Mouse (Mus musculus): ENCODE results near the gene Hoxb13. TPM values are rescaled to one million over a fixed set of nuclear protein-coding genes. Genes with fewer than 3 reads are reported as not detected.

Gene Hoxb13
- polyA plus RNA-seq, 1 experiment from 2014 or later: not detected

- peaks cover 100% of the 10 kb centered on the region for H3K27me3 ChIP-seq
- no peak overlapping the region for H3K4me3 ChIP-seq (replicated peaks)
- ATAC-seq (ENCODE audit: insufficient read depth): no peak
- H3K36me3 ChIP-seq (replicated peaks): no peaks in the 10 kb centered on the region
- no peaks in the 10 kb centered on the region for H3K9me3 ChIP-seq (replicated peaks)
- H3K27ac ChIP-seq (replicated peaks): no peak overlapping the region
- no peak overlapping the region for H3K9ac ChIP-seq
- no peaks in the 10 kb centered on the region for H3K4me1 ChIP-seq (replicated peaks)
- H3K4me2 ChIP-seq: no peak overlapping the region
- 3% methylated on average over 5 of the region's 5 CpGs for WGBS (ENCODE audit: insufficient replicate concordance)
Measured at GRCm38 (mm10) chr11:96191132-96191531, 3.0 kb upstream of the Hoxb13 start.

GRCm38 (mm10) chr11:96194401-96194710 lies 240 bp downstream of the Hoxb13 start:
- Histone ChIP-seq H3K27me3 (peaks cover 100% of the 10 kb centered on the region), H3K4me2 (no peak overlapping the region), H3K9ac (no peak overlapping the region), H3K9me3 (replicated peaks) (no peaks in the 10 kb centered on the region), H3K27ac (replicated peaks) (no peak overlapping the region), H3K4me3 (replicated peaks) (no peak overlapping the region), H3K36me3 (replicated peaks) (no peaks in the 10 kb centered on the region), H3K4me1 (replicated peaks) (no peaks in the 10 kb centered on the region)
- 2% methylated on average over 10 of the region's 10 CpGs for WGBS (ENCODE audit: insufficient replicate concordance)
- ATAC-seq (ENCODE audit: insufficient read depth): no peak

DNA sequence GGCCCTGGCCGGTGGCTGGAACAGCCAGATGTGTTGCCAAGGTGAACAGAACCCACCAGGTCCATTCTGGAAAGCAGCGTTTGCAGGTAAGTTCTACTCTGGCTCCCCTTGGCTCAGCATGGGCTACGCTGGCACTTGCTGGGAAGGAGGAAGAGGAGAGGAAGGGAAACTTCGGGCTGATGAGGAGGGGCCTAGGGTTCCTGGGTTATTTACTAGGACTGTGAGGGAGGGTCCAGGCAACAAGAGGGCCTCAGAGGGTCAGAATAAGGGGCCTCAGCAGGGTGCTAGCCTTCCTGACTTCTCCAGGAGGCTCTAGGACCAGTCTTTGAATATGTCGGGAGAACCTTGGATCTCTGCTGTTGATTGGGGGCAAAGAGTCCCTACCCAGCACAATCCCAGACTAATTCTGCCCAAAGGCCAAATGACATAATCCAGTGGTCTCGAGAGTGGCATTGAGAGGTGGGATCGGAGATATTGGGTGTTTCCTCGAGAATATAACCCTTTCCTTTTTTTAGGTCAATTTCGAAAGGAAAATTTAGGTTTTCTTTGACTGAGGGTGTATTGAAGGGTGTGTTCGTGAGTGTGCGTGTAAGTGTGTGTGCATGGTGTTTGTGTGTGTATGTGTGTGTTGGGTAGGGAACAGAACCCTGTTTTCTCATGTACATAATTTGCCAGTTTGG lies 985 bp downstream of the Hoxb13 start:
- ATAC-seq (ENCODE audit: insufficient read depth): no peak
- H3K4me3 ChIP-seq (replicated peaks): no peak overlapping the region
- H3K9ac ChIP-seq: no peak overlapping the region
- no peaks in the 10 kb centered on the region for H3K36me3 ChIP-seq (replicated peaks)
- no peak overlapping the region for H3K4me2 ChIP-seq
- no peaks in the 10 kb centered on the region for H3K9me3 ChIP-seq (replicated peaks)
- no peaks in the 10 kb centered on the region for H3K4me1 ChIP-seq (replicated peaks)
- H3K27ac ChIP-seq (replicated peaks): no peak overlapping the region
- H3K27me3 ChIP-seq: peaks cover 100% of the 10 kb centered on the region
- WGBS (ENCODE audit: insufficient replicate concordance): 8% methylated on average over 11 of the region's 11 CpGs

- Histone ChIP-seq H3K4me1 (replicated peaks) (no peaks in the 10 kb centered on the region), H3K4me2 (no peak overlapping the region), H3K9ac (no peak overlapping the region), H3K27me3 (peaks cover 100% of the 10 kb centered on the region), H3K27ac (replicated peaks) (no peak overlapping the region), H3K36me3 (replicated peaks) (no peaks in the 10 kb centered on the region), H3K9me3 (replicated peaks) (no peaks in the 10 kb centered on the region), H3K4me3 (replicated peaks) (no peak overlapping the region)
- WGBS (ENCODE audit: insufficient replicate concordance): 3% methylated on average over 20 of the region's 20 CpGs
- ATAC-seq (ENCODE audit: insufficient read depth): no peak
Measured at GRCm38 (mm10) chr11:96195769-96196280, 1.7 kb downstream of the Hoxb13 start.

DNA sequence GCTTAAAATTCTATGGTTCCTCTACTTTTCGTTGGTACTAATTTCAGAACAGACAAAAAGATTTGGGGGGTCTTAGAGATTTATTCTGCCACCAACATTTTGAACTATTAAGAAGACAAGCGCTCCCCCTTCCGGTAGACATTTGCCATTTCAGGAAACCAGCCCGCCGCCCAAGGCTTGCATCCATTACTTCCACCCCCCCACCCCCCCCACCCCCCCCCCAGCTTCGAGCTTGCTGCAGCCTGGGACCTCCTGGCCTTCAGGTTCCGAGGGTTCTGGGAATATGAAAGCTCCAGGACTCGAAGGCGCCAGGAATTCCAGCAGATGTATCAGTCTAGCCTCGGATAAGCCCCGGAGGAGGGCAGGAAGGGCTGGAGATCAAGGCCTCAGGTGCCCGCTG lies 4.5 kb downstream of the Hoxb13 start:
- 2% methylated on average over 12 of the region's 12 CpGs for WGBS (ENCODE audit: insufficient replicate concordance)
- no peak overlapping the region for H3K4me3 ChIP-seq (replicated peaks)
- H3K9ac ChIP-seq: no peak overlapping the region
- H3K27ac ChIP-seq (replicated peaks): no peak overlapping the region
- peaks cover 100% of the 10 kb centered on the region for H3K27me3 ChIP-seq
- H3K9me3 ChIP-seq (replicated peaks): no peaks in the 10 kb centered on the region
- H3K36me3 ChIP-seq (replicated peaks): no peaks in the 10 kb centered on the region
- no peak for ATAC-seq (ENCODE audit: insufficient read depth)
- H3K4me1 ChIP-seq (replicated peaks): no peaks in the 10 kb centered on the region
- no peak overlapping the region for H3K4me2 ChIP-seq

DNA sequence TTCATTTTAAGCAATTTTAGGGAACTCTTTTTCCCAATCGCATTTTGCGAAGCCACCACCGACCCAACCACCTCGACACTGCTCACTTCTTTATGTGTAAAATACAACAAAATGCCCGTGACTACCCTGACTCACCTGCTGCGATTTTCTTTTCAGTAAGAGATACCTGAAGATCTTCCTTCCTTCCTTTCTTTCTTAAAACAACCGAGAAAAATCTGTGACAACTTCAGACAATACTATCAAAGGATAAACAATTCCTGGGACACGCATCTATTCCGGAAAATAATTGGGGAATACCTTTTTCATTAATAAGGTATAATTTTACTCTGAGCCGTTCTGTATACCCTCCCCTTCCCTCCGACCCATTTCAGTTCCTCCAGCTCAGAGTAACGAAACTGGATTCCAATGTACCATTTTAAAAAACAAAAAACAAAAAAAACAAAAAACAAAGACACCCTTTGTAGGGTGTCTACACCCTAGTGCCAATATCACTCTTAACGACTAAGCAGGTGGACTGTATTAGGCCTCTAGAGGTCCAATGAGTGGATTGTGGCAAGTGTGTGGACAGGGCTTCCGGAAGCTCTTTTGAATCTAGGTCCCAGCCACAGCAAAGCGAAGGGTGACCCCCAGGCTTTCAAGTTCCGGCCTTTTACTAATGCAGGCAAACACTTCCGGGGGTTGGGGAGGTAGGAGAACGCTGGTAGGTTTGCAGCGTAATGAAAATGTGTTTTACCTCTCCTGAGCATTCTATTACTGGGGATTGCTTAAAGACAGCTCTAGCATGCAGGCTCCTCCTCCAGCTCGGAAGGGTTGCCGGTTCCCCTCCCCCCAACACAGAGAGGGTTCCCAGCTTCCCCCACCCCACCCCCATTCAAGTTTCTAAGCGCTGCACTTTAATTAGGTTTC lies 5.3 kb downstream of the Hoxb13 start:
- Histone ChIP-seq H3K27ac (replicated peaks) (no peak overlapping the region), H3K4me3 (replicated peaks) (no peak overlapping the region), H3K4me2 (no peak overlapping the region), H3K9ac (no peak overlapping the region), H3K36me3 (replicated peaks) (no peaks in the 10 kb centered on the region), H3K9me3 (replicated peaks) (no peaks in the 10 kb centered on the region), H3K4me1 (replicated peaks) (no peaks in the 10 kb centered on the region), H3K27me3 (peaks cover 100% of the 10 kb centered on the region)
- WGBS (ENCODE audit: insufficient replicate concordance): 3% methylated on average over 22 of the region's 22 CpGs
- ATAC-seq (ENCODE audit: insufficient read depth): no peak

DNA sequence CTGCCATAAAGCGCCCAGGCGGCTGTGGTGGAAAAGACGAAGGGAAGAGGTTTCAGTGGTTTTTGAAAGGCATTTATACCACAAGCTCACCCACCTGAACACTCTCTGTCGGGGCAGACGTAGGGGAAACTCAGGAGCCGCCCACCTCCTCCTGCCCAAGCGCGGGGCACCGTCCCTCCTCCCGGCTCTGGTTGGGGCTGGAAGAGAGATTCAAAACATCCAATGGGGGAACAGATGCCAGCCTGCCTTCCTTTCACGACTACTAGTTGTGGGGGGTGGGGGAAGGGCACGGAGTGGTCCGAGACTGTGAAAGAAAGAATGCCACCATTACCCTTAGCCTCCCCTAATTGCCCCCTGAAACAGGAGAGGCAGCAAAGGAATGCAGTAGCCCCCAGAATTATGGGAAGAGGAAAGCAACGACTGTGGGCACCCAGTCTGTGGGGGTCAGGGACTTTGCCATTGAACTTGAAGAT lies 6.1 kb downstream of the Hoxb13 start:
- Histone ChIP-seq H3K4me3 (replicated peaks) (no peak overlapping the region), H3K4me2 (no peak overlapping the region), H3K9ac (no peak overlapping the region), H3K4me1 (replicated peaks) (no peaks in the 10 kb centered on the region), H3K27me3 (peaks cover 100% of the 10 kb centered on the region), H3K9me3 (replicated peaks) (no peaks in the 10 kb centered on the region), H3K36me3 (replicated peaks) (no peaks in the 10 kb centered on the region), H3K27ac (replicated peaks) (no peak overlapping the region)
- WGBS (ENCODE audit: insufficient replicate concordance): 1% methylated on average over 14 of the region's 14 CpGs
- no peak for ATAC-seq (ENCODE audit: insufficient read depth)

GRCm38 (mm10) chr11:96201741-96202140 lies 7.6 kb downstream of the Hoxb13 start:
- Histone ChIP-seq H3K4me2 (no peak overlapping the region), H3K36me3 (replicated peaks) (no peaks in the 10 kb centered on the region), H3K4me1 (replicated peaks) (no peaks in the 10 kb centered on the region), H3K4me3 (replicated peaks) (no peak overlapping the region), H3K27me3 (peaks cover 100% of the 10 kb centered on the region), H3K9me3 (replicated peaks) (no peaks in the 10 kb centered on the region), H3K27ac (replicated peaks) (no peak overlapping the region), H3K9ac (no peak overlapping the region)
- no peak for ATAC-seq (ENCODE audit: insufficient read depth)

- no peak for ATAC-seq (ENCODE audit: insufficient read depth)
- 1% methylated on average over 14 of the region's 14 CpGs for WGBS (ENCODE audit: insufficient replicate concordance)
- Histone ChIP-seq H3K4me3 (replicated peaks) (no peak overlapping the region), H3K4me1 (replicated peaks) (no peaks in the 10 kb centered on the region), H3K27ac (replicated peaks) (no peak overlapping the region), H3K4me2 (no peak overlapping the region), H3K27me3 (peaks cover 100% of the 10 kb centered on the region), H3K9me3 (replicated peaks) (no peaks in the 10 kb centered on the region), H3K36me3 (replicated peaks) (no peaks in the 10 kb centered on the region), H3K9ac (no peak overlapping the region)
Measured at GRCm38 (mm10) chr11:96202401-96203081, 8.4 kb downstream of the Hoxb13 start.

GRCm38 (mm10) chr11:96203182-96203788 lies 9.2 kb downstream of the Hoxb13 start:
- no peaks in the 10 kb centered on the region for H3K4me1 ChIP-seq (replicated peaks)
- no peaks in the 10 kb centered on the region for H3K36me3 ChIP-seq (replicated peaks)
- no peak overlapping the region for H3K4me3 ChIP-seq (replicated peaks)
- H3K4me2 ChIP-seq: no peak overlapping the region
- no peaks in the 10 kb centered on the region for H3K9me3 ChIP-seq (replicated peaks)
- ATAC-seq (ENCODE audit: insufficient read depth): no peak
- WGBS (ENCODE audit: insufficient replicate concordance): under 1% methylated on average over 37 of the region's 37 CpGs
- H3K27me3 ChIP-seq: peaks cover 100% of the 10 kb centered on the region
- no peak overlapping the region for H3K9ac ChIP-seq
- no peak overlapping the region for H3K27ac ChIP-seq (replicated peaks)

DNA sequence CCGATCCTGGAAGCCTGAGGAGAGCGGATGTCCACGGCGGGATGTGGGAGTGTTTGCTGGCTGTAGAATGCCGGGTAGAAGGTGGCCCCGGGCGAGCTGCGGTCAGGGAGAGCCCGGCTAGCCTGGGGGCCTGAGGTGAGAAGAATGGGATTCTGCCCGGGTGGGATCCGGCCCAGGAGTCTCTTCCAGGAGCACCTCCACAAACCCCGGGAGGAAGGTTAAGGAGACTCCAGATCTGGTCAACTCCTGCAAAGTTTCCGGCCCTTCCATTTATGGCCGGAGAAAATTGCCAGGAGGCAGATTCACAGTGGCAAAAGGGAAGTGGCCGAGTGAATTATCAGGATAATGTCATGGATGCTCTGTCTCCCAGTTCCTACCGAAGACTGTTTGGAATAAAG lies 9.7 kb downstream of the Hoxb13 start:
- WGBS (ENCODE audit: insufficient replicate concordance): 3% methylated on average over 16 of the region's 16 CpGs
- Histone ChIP-seq H3K27ac (replicated peaks) (no peak overlapping the region), H3K4me1 (replicated peaks) (no peaks in the 10 kb centered on the region), H3K9ac (no peak overlapping the region), H3K4me3 (replicated peaks) (no peak overlapping the region), H3K4me2 (no peak overlapping the region), H3K27me3 (peaks cover 100% of the 10 kb centered on the region), H3K36me3 (replicated peaks) (no peaks in the 10 kb centered on the region), H3K9me3 (replicated peaks) (no peaks in the 10 kb centered on the region)
- ATAC-seq (ENCODE audit: insufficient read depth): no peak
